Mouse (Mus musculus) heart, adult 2 months (tissue): ENCODE results near the gene Mfsd11. TPM values are rescaled to one million over a fixed set of nuclear protein-coding genes. Genes with fewer than 3 reads are reported as not detected.
A peak's percentile ranks its signal among the peaks of the same experiment; 100 is the strongest.

Experiments used
- DNase-seq, 2 experiments: peaks; one replicate each; pipeline ENCODE4 v3.0.0; 2021
- H3K27ac ChIP-seq: fragments of 200-600 bp; 2 replicates; pipeline ENCODE4 v1.8.1; 2022
- H3K27me3 ChIP-seq: fragments of 200-500 bp; 2 replicates; pipeline ENCODE4 v1.6.1; 2012; ENCODE audit warnings: mild to moderate bottlenecking, low read length, inconsistent platforms, mixed read lengths; ENCODE audit not compliant: control insufficient read depth, insufficient read depth
- H3K36me3 ChIP-seq: fragments of 200-500 bp; 2 replicates; pipeline ENCODE4 v1.6.1; 2012; ENCODE audit warnings: low read length, inconsistent platforms; ENCODE audit not compliant: control insufficient read depth, insufficient read depth
- H3K4me1 ChIP-seq: fragments of 200-500 bp; 2 replicates; pipeline ENCODE4 v1.6.1; 2011; ENCODE audit warnings: low read length; ENCODE audit not compliant: control insufficient read depth, insufficient read depth
- H3K4me3 ChIP-seq: fragments of 200-600 bp; 2 replicates; pipeline ENCODE4 v1.8.1; 2022
- H3K79me2 ChIP-seq: fragments of 200-500 bp; replicated peaks from 2 replicates; pipeline ENCODE4 v1.6.1; 2012; ENCODE audit warnings: mild to moderate bottlenecking, inconsistent platforms, low read length, moderate library complexity, mixed read lengths; ENCODE audit not compliant: control insufficient read depth, insufficient read depth
- H3K9ac ChIP-seq: fragments of 200-500 bp; 2 replicates; pipeline ENCODE4 v1.6.1; 2012; ENCODE audit warnings: low read depth, mild to moderate bottlenecking, control low read depth, inconsistent platforms, low read length, mixed read lengths
- CTCF ChIP-seq: fragments of 200-600 bp; IDR thresholded peaks from 2 replicates; pipeline ENCODE4 v1.8.1; 2022; ENCODE audit warnings: antibody characterized with exemption, mild to moderate bottlenecking, moderate library complexity
- EP300 ChIP-seq: fragments of 200-500 bp; IDR thresholded peaks from 2 replicates; pipeline ENCODE4 v1.6.1; 2011; ENCODE audit warnings: low read depth, low read length, control low read depth; ENCODE audit not compliant: insufficient read depth
- POLR2A ChIP-seq: fragments of 200-500 bp; IDR thresholded peaks from 2 replicates; pipeline ENCODE4 v1.6.1; 2011; ENCODE audit warnings: mild to moderate bottlenecking, low read depth, low read length, control low read depth; ENCODE audit not compliant: insufficient read depth
- WGBS: fragments of 180-500 bp; shearing (Covaris S2); methylation state at CpG from one replicate; pipeline ENCODE4 v1.1.7; 2018; 5-methylcytosine and 5-hydroxymethylcytosine counted together
- intact Hi-C: fragments of 180-260 bp; cut with DNase I; formaldehyde crosslinking; loops from one replicate; pipeline ENCODE4 v1.15.1; 2025
- polyA plus RNA-seq: library from polyadenylated mRNA; depleted of rRNA; stranded (reverse); fragments of >200 nt; gene quantifications from 2 replicates; pipeline ENCODE4 v1.2.3, GENCODE M21; 2012
- total RNA-seq, 2 experiments: library from RNA; stranded (reverse); gene quantifications; 2 replicates each; pipeline ENCODE4 v1.2.3; 2021

The Mfsd11 gene
- total and polyA plus RNA-seq, 3 experiments: 23.8 to 33.5 (median 29.9) TPM

DNA sequence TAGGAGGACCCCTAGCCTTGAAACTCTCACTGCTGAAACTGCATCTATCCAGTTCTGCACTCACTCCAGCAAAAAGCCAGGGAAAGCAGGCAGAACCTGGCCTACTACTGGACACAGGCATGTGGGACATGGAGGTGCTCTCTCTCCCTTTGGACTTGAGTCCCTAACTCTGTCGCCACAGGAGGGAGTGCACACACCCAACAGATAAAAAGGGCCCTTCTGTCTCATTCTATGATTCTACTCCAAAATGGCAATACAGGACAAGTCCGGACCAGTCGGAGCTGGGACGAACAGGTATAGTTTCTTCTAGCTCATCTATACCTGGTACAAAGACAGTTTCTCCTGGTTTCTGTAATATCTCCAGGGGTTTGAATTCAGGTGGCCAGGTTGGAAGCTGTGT is 11.5 kb upstream of the Mfsd11 start:
- H3K4me1 ChIP-seq: peaks cover 5% of the 10 kb centered on the region
- no peak overlapping the region for H3K4me3 ChIP-seq
- H3K79me2 ChIP-seq: no peaks in the 10 kb centered on the region; the same call in 1 of the 2 replicates
- TF ChIP-seq EP300 (no peak), POLR2A (no peak), CTCF (no peak)
- no peaks in the 10 kb centered on the region for H3K27me3 ChIP-seq
- 75% methylated on average over 4 of the region's 4 CpGs for WGBS
- H3K9ac ChIP-seq: no peak overlapping the region
- H3K27ac ChIP-seq: no peak overlapping the region
- H3K36me3 ChIP-seq: peaks cover 12% of the 10 kb centered on the region
- intact Hi-C loops: no loop called here
- no peak for DNase-seq

DNA sequence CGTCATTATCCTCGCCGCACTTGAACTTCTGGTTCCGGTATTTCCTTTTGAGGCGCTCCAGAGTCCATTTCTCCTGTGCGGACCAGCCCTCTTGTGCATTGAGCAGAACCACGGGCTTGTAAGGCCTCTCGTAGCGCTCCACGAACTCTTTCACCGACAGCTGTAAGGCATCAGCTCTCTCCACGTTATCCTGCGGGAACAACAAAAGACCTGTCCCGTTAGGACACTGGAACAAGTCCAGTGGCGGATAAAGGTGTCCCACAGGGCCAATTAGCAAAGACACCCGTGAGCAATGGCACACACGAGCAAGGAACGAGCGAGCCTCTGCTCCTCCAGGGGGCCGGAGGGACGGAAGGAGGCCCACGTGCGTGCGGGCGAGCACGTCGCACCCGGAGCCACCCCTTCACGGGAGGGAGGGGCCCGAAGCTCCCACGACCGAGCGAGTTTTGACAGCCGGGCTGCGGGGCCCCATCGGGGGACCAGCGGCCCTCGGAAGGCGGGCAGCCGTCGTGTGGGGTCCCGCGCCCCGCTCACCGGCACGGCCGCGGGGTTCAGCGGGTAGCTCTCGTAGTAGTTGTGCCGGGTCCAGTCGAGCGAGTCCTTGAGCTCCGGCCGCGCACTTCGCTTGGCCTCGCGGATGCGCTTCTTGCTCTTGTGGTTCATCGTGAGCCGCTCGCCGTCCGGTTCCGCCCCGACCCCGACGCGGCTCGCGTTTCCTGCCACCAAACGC is 9.5 kb upstream of the Mfsd11 start:
- Histone ChIP-seq H3K27ac (peak overlapping the region; percentile 98), H3K4me1 (peaks cover 5% of the 10 kb centered on the region), H3K27me3 (no peaks in the 10 kb centered on the region), H3K9ac (peak overlapping the region; percentile 73), H3K4me3 (peak overlapping the region; percentile 99), H3K36me3 (peaks cover 15% of the 10 kb centered on the region), H3K79me2 (no peaks in the 10 kb centered on the region; the same call in 1 of the 2 replicates)
- TF ChIP-seq POLR2A (no peak; the same call in 1 of the 2 replicates), CTCF (peak; percentile 29; the same call in 1 of the 2 replicates)
- intact Hi-C loops: loop anchor here (1.0 to 2.0 kb wide), 2 partner anchors 9 to 16 kb away; no protein-coding TSS in a partner anchor
- WGBS: under 1% methylated on average over 73 of the region's 73 CpGs
- peak in 1 of 2 experiments; percentile 84 for DNase-seq

DNA sequence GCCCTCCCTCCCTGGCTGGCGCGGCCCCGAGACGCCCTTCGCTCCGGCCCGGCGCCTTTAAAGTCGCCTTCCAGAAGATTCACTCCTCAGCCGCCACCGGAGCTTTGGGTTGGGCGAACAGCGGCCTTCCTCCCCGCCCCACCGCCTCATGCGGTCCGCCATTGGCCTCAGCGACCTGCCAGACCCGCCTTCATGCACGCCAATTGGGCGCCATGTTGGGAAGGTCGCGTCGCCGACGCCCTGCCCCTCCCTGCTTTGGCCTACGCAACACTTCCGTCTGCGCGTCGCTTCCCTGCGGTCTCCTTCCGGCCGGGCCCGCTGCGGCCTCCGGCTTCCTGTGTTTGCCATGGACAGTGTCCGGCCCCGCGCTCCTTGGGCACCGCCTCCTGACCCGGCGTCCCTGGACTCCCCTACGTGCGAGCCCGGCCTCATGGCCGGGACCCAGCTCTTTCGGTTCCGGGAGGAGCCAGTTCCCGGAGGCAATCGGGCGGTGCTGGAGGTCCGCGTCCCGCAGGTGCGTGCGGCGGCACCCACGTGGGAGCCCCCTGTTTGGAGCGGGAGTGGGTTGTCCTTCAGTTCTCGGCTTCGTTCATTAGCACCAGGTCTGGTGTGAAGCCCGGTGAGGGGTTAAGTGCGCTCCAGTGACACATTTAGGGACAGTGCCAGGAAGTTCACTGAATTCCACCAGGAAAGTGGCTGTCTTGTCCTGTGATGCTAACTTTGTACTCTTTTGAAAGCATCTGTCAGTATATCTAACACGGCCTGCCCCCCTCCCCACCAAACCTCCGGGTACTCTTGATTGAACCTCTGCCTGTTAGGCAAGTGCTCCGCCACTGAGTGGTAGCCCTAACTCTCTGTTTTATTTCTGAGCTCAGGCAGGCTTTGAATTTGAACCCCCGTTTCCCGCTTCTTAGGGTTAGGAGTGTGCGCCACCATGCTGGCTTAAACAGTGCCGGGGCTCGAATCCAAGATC is 8.7 kb upstream of the Mfsd11 start, which contains the start of the genes Mettl23 and Jmjd6:
Gene Mettl23, plus strand, starts transcription at position 18 of the 973 bp plus-strand sequence.
Gene Jmjd6, minus strand, starts transcription at position 189 of the 973 bp plus-strand sequence.
- no peaks in the 10 kb centered on the region; the same call in 1 of the 2 replicates for H3K79me2 ChIP-seq

DNA sequence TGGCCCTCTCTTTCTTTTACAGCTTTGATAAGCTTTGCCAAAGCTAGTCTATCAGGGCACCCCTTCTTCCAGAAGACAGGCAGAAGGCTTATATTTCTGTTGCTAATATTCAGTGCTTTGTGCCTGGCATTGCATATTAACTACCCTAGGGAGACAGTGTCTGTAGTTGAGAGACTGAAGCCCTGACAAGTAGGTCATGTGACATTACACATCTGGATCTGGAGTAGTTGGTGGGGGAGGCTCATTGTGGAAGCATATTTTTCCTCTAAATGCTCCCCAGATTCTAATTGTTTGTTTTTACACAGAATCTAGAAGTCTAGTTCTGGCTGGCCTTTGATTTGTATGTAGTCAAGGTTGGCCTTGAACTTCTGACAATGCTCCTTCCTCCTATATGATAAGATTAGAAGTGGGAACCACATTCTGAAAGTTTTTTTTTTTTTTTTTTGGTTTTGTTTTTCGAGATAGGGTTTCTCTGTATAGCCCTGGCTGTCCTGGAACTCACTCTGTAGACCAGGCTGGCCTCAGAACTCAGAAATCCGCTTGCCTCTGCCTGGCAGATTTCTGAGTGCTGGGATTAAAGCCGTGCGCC is 5.6 kb upstream of the Mfsd11 start:
- no peak overlapping the region for H3K27ac ChIP-seq
- 70% methylated on average over 4 of the region's 4 CpGs for WGBS
- peaks cover 37% of the 10 kb centered on the region for H3K36me3 ChIP-seq
- no peaks in the 10 kb centered on the region for H3K79me2 ChIP-seq
- H3K9ac ChIP-seq: no peak overlapping the region
- H3K4me1 ChIP-seq: peaks cover 4% of the 10 kb centered on the region; the same call in 1 of the 2 replicates
- H3K27me3 ChIP-seq: no peaks in the 10 kb centered on the region
- no peak overlapping the region for H3K4me3 ChIP-seq
- intact Hi-C loops: no loop called here
- DNase-seq: no peak
- TF ChIP-seq POLR2A: no peak
- TF ChIP-seq EP300: no peak
- no peak for TF ChIP-seq CTCF

More for the DNA sequence above, 8.7 kb upstream of the Mfsd11 start, which contains the start of the genes Mettl23 and Jmjd6:
- H3K36me3 ChIP-seq: peaks cover 20% of the 10 kb centered on the region
- H3K9ac ChIP-seq: peak within 1 kb of the TSS; percentile 81
- DNase-seq: peak; percentile 96 to 99
- H3K27ac ChIP-seq: peak within 1 kb of the TSS; percentile 98
- no peaks in the 10 kb centered on the region for H3K27me3 ChIP-seq
- intact Hi-C loops: loop anchor here (1.0 to 2.0 kb wide), 2 partner anchors 8 to 17 kb away; no protein-coding TSS in a partner anchor
- peak within 1 kb of the TSS; percentile 99 for H3K4me3 ChIP-seq
- H3K4me1 ChIP-seq: peaks cover 5% of the 10 kb centered on the region
- WGBS: 1% methylated on average over 72 of the region's 72 CpGs
- TF ChIP-seq CTCF (no peak), POLR2A (peak; percentile 62), EP300 (peak; percentile 82; the same call in 1 of the 2 replicates)

DNA sequence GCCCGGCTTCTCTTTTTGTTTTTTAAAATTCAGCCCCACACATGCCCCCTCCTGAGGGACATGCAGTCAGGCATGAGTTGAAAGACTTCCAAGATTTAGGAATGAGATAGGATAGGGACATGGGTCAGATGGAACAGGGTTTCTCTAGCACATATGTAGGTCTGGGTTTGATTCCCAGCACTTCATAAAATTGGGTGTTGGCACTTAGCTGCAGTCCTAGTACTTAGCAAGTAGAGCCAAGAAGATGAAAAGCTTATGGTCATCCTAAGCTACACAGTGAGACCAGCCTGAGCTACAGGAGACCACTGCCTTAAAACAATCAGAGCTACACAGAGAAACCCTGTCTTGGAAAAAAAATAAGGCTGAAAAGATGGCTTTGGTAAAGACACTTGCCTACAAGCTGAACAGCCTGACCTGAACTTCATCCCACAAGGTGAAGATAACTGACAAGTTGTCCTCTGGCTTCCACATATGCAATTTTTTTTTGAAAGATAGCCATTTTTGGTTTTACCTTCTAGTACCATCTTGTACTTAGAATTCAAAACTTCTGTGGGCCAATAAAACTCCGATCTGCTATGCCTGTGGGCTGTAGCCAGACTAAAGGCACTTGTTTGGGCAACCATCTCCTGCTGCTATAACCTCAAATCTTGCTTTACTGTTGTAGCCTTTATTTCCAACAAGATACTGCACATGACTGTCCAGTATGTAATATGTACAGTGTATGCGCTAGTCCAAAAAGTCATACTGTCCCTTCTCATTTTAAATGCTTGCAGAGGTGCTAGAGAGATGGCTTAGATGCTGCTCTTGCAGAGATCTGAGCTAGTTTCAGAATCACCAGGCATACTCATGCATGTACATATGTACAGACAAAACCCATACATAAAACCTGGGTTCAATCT is 4.8 kb upstream of the Mfsd11 start:
- TF ChIP-seq CTCF: no peak
- TF ChIP-seq POLR2A: no peak
- no peak for TF ChIP-seq EP300
- Histone ChIP-seq H3K27me3 (no peaks in the 10 kb centered on the region), H3K9ac (no peak overlapping the region), H3K79me2 (no peaks in the 10 kb centered on the region), H3K27ac (no peak overlapping the region), H3K4me3 (no peak overlapping the region), H3K36me3 (peaks cover 35% of the 10 kb centered on the region), H3K4me1 (peaks cover 4% of the 10 kb centered on the region; the same call in 1 of the 2 replicates)
- WGBS: 84% methylated on average over 3 of the region's 3 CpGs
- intact Hi-C loops: no loop called here
- DNase-seq: no peak
